Mouse (Mus musculus): ENCODE results near the gene Cxcr4. TPM values are rescaled to one million over a fixed set of nuclear protein-coding genes. Genes with fewer than 3 reads are reported as not detected.

Cxcr4 gene
- polyA plus RNA-seq, 1 experiment from 2014 or later: 14.1 TPM

DNA sequence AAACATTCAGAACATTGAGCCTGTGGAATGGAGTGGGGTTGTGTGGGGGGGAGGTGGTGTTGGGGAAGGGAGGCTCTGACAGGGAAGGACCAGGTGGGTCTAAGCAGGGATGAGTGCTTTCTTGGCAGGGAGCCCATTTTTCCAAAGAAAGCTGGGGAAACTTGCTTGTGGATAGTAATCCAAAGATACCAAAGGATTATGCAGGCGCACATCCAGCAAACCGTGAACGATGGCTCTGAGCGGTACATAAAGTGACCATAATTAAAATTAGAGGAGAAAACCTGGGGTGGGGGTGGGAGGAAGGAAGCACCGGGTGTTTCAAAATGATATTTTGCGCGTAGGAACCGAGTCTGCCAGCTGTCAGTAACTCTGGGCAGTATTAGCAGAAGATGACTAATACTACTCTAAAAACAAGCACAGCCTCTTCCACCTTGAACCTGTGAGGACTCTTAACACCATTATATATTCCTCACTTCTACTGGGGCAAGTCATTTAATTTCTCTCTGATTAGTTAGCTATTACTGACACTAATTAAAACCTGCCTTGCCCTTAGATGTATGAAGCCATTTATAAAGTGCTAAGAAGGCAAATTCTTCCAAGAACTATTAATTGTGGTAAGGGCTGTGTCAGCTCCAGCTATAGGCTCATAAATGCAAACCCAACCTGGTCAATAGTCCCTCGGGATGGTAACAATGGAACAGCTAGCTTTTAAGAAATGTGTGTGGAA, 30.9 kb upstream of the Cxcr4 start:
- H3K27me3 ChIP-seq (ENCODE audit: control insufficient read depth, insufficient read depth, low read length): no peaks in the 10 kb centered on the region
- peak; percentile 68; the same call in 1 of the 2 replicates for ATAC-seq (ENCODE audit: insufficient number of reproducible peaks, insufficient read depth, low FRiP score, low read depth)
- no peak overlapping the region for H3K27ac ChIP-seq (ENCODE audit: low read length)
- no peaks in the 10 kb centered on the region for H3K36me3 ChIP-seq (ENCODE audit: control insufficient read depth, insufficient read depth, low read length)
- no peak overlapping the region for H3K9ac ChIP-seq (replicated peaks; ENCODE audit: low read depth, low read length)
- H3K4me2 ChIP-seq (replicated peaks; ENCODE audit: low read depth, low read length): no peak overlapping the region
- no peak overlapping the region for H3K4me3 ChIP-seq (ENCODE audit: low read depth, low read length)
- no peaks in the 10 kb centered on the region for H3K9me3 ChIP-seq (ENCODE audit: control insufficient read depth, low read depth, low read length)
- 32% methylated on average over 9 of the region's 9 CpGs for WGBS
- 0 out of 2 replicates have a peak, but pooled peaks cover 3% of the 10 kb centered on the region for H3K4me1 ChIP-seq (ENCODE audit: control insufficient read depth, insufficient read depth, low read length)

DNA sequence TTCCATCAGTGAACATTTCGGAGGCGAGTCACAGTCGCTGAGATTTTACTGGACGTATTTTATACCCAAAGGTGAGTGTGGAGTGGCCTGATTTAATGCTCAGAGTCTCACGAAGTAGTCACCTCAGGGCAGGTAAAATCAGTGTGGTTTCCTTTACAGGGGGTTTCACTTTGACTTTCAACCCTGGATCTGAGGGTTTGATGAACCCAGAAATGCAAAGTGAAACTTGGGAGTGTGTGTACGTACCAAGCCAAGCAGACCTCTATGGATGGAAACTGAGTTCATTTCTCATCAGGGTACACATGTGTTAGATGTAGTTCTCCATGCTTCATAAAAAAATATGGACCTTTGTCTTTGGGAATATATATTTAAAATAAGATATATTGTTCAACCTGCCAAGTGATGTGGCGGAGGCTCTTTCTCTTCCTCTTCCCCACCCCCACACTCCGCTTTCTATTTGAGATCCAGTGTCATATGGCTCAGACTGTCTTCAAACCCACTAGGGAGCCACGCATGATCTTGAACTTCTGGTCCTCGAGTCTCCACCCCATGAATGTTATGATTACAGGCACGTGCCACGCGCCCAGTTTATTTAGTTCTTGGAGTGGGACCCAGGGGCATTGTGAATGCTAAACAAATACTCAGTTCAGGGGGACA, 25.7 kb upstream of the Cxcr4 start:
- Histone ChIP-seq H3K9ac (replicated peaks; ENCODE audit: low read depth, low read length) (no peak overlapping the region), H3K4me1 (ENCODE audit: control insufficient read depth, insufficient read depth, low read length) (no peaks in the 10 kb centered on the region; the same call in 1 of the 2 replicates), H3K36me3 (ENCODE audit: control insufficient read depth, insufficient read depth, low read length) (no peaks in the 10 kb centered on the region), H3K27me3 (ENCODE audit: control insufficient read depth, insufficient read depth, low read length) (no peaks in the 10 kb centered on the region), H3K4me2 (replicated peaks; ENCODE audit: low read depth, low read length) (no peak overlapping the region), H3K4me3 (ENCODE audit: low read depth, low read length) (no peak overlapping the region), H3K9me3 (ENCODE audit: control insufficient read depth, low read depth, low read length) (no peaks in the 10 kb centered on the region), H3K27ac (ENCODE audit: low read length) (no peak overlapping the region)
- no peak for ATAC-seq (ENCODE audit: insufficient number of reproducible peaks, insufficient read depth, low FRiP score, low read depth)
- WGBS: 90% methylated on average over 13 of the region's 13 CpGs

- Histone ChIP-seq H3K4me3 (ENCODE audit: low read depth, low read length) (no peak overlapping the region), H3K9ac (replicated peaks; ENCODE audit: low read depth, low read length) (no peak overlapping the region), H3K4me2 (replicated peaks; ENCODE audit: low read depth, low read length) (no peak overlapping the region), H3K27me3 (ENCODE audit: control insufficient read depth, insufficient read depth, low read length) (no peaks in the 10 kb centered on the region), H3K27ac (ENCODE audit: low read length) (no peak overlapping the region), H3K36me3 (ENCODE audit: control insufficient read depth, insufficient read depth, low read length) (no peaks in the 10 kb centered on the region), H3K9me3 (ENCODE audit: control insufficient read depth, low read depth, low read length) (no peaks in the 10 kb centered on the region), H3K4me1 (ENCODE audit: control insufficient read depth, insufficient read depth, low read length) (no peaks in the 10 kb centered on the region; the same call in 1 of the 2 replicates)
- no peak for ATAC-seq (ENCODE audit: insufficient number of reproducible peaks, insufficient read depth, low FRiP score, low read depth)
- 25% methylated on average over 2 of the region's 2 CpGs for WGBS
These were observed 24.5 kb upstream of the Cxcr4 start for GRCm38 (mm10) chr1:128616586-128616985.

- WGBS: 74% methylated on average over 2 of the region's 2 CpGs
- no peaks in the 10 kb centered on the region for H3K27me3 ChIP-seq (ENCODE audit: control insufficient read depth, insufficient read depth, low read length)
- H3K4me1 ChIP-seq (ENCODE audit: control insufficient read depth, insufficient read depth, low read length): no peaks in the 10 kb centered on the region; the same call in 1 of the 2 replicates
- H3K9ac ChIP-seq (replicated peaks; ENCODE audit: low read depth, low read length): no peak overlapping the region
- no peak overlapping the region for H3K4me2 ChIP-seq (replicated peaks; ENCODE audit: low read depth, low read length)
- no peak for ATAC-seq (ENCODE audit: insufficient number of reproducible peaks, insufficient read depth, low FRiP score, low read depth)
- H3K36me3 ChIP-seq (ENCODE audit: control insufficient read depth, insufficient read depth, low read length): no peaks in the 10 kb centered on the region
- no peak overlapping the region for H3K27ac ChIP-seq (ENCODE audit: low read length)
- H3K9me3 ChIP-seq (ENCODE audit: control insufficient read depth, low read depth, low read length): no peaks in the 10 kb centered on the region
- no peak overlapping the region for H3K4me3 ChIP-seq (ENCODE audit: low read depth, low read length)
These were observed 23.3 kb upstream of the Cxcr4 start for GRCm38 (mm10) chr1:128615459-128615806.

- Histone ChIP-seq H3K9ac (replicated peaks; ENCODE audit: low read depth, low read length) (no peak overlapping the region), H3K4me3 (ENCODE audit: low read depth, low read length) (no peak overlapping the region), H3K36me3 (ENCODE audit: control insufficient read depth, insufficient read depth, low read length) (no peaks in the 10 kb centered on the region), H3K27ac (ENCODE audit: low read length) (no peak overlapping the region), H3K4me2 (replicated peaks; ENCODE audit: low read depth, low read length) (no peak overlapping the region), H3K4me1 (ENCODE audit: control insufficient read depth, insufficient read depth, low read length) (no peaks in the 10 kb centered on the region; the same call in 1 of the 2 replicates), H3K27me3 (ENCODE audit: control insufficient read depth, insufficient read depth, low read length) (no peaks in the 10 kb centered on the region), H3K9me3 (ENCODE audit: control insufficient read depth, low read depth, low read length) (no peaks in the 10 kb centered on the region)
- no peak for ATAC-seq (ENCODE audit: insufficient number of reproducible peaks, insufficient read depth, low FRiP score, low read depth)
- WGBS: 66% methylated on average over 7 of the region's 7 CpGs
These were observed 22.8 kb upstream of the Cxcr4 start for GRCm38 (mm10) chr1:128614653-128615458.

DNA sequence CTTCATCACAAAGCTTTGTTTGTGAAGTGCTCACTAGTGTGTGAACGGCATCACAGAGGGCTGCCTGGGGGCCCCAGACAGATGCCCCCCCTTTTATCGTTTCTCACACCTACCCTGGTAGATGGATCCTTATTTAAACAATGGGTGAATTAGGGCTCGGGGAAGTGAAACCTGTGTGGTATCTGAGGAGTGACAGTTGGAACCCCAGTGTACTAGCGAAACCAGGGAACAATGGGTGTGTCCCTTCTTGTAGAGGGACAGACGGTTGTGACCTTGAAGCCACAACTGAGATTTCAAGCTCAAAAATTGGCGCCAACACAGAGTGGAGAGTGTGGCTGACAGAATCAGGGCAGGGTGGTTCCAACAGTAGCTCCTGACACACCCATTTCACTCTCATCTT, 16.0 kb upstream of the Cxcr4 start:
- Histone ChIP-seq H3K9me3 (ENCODE audit: control insufficient read depth, low read depth, low read length) (no peaks in the 10 kb centered on the region), H3K27ac (ENCODE audit: low read length) (no peak overlapping the region), H3K4me2 (replicated peaks; ENCODE audit: low read depth, low read length) (no peak overlapping the region), H3K27me3 (ENCODE audit: control insufficient read depth, insufficient read depth, low read length) (no peaks in the 10 kb centered on the region), H3K4me1 (ENCODE audit: control insufficient read depth, insufficient read depth, low read length) (no peaks in the 10 kb centered on the region), H3K4me3 (ENCODE audit: low read depth, low read length) (no peak overlapping the region), H3K9ac (replicated peaks; ENCODE audit: low read depth, low read length) (no peak overlapping the region), H3K36me3 (ENCODE audit: control insufficient read depth, insufficient read depth, low read length) (no peaks in the 10 kb centered on the region)
- no peak for ATAC-seq (ENCODE audit: insufficient number of reproducible peaks, insufficient read depth, low FRiP score, low read depth)
- WGBS: 50% methylated on average over 6 of the region's 6 CpGs

- Histone ChIP-seq H3K9me3 (ENCODE audit: control insufficient read depth, low read depth, low read length) (no peaks in the 10 kb centered on the region), H3K4me3 (ENCODE audit: low read depth, low read length) (no peak overlapping the region), H3K4me1 (ENCODE audit: control insufficient read depth, insufficient read depth, low read length) (no peaks in the 10 kb centered on the region), H3K9ac (replicated peaks; ENCODE audit: low read depth, low read length) (no peak overlapping the region), H3K27me3 (ENCODE audit: control insufficient read depth, insufficient read depth, low read length) (no peaks in the 10 kb centered on the region), H3K36me3 (ENCODE audit: control insufficient read depth, insufficient read depth, low read length) (no peaks in the 10 kb centered on the region), H3K4me2 (replicated peaks; ENCODE audit: low read depth, low read length) (no peak overlapping the region), H3K27ac (ENCODE audit: low read length) (no peak overlapping the region)
- 56% methylated on average over 3 of the region's 3 CpGs for WGBS
- no peak for ATAC-seq (ENCODE audit: insufficient number of reproducible peaks, insufficient read depth, low FRiP score, low read depth)
These were observed 15.3 kb upstream of the Cxcr4 start for GRCm38 (mm10) chr1:128607423-128607822.

DNA sequence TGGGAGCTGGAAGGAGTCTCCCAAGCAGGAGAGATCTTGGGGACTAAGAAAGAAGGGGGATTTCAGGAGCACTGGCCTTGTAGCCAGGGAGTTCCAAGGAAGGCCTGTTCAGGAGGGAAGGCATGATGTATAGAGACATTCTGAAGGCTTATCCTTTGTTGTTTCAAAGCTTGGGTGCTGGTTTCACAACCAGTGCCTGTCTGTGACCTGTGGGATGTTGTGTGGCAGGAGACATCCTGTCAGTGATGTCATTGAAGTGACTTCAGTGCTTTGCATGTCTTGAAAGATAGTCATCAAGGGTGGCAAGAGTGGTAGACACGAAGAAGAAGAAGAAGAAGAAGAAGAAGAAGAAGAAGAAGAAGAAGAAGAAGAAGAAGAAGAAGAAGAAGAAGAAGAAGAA, 13.7 kb upstream of the Cxcr4 start:
- Histone ChIP-seq H3K9me3 (ENCODE audit: control insufficient read depth, low read depth, low read length) (no peaks in the 10 kb centered on the region), H3K4me1 (ENCODE audit: control insufficient read depth, insufficient read depth, low read length) (no peaks in the 10 kb centered on the region), H3K27ac (ENCODE audit: low read length) (no peak overlapping the region), H3K27me3 (ENCODE audit: control insufficient read depth, insufficient read depth, low read length) (no peaks in the 10 kb centered on the region), H3K9ac (replicated peaks; ENCODE audit: low read depth, low read length) (no peak overlapping the region), H3K36me3 (ENCODE audit: control insufficient read depth, insufficient read depth, low read length) (no peaks in the 10 kb centered on the region), H3K4me2 (replicated peaks; ENCODE audit: low read depth, low read length) (no peak overlapping the region), H3K4me3 (ENCODE audit: low read depth, low read length) (no peak overlapping the region)
- no peak for ATAC-seq (ENCODE audit: insufficient number of reproducible peaks, insufficient read depth, low FRiP score, low read depth)
- WGBS: 78% methylated on average over 1 of the region's 1 CpGs
